Mouse (Mus musculus) thymus, adult 18-20 months (tissue): ENCODE data around the gene Col5a3.

Source experiments
- DNase-seq, 2 experiments: peaks; one replicate each; pipeline ENCODE4 v3.0.0; 2022; ENCODE audit warnings: mixed read lengths in 2 of 2

Col5a3 gene

GRCm38 (mm10) chr9:20804266-20805158, 10.4 kb downstream of the Col5a3 start:
- peak in 1 of 2 experiments; percentile 13 for DNase-seq

GRCm38 (mm10) chr9:20794108-20794806, 20.6 kb downstream of the Col5a3 start:
- DNase-seq: no peak

GRCm38 (mm10) chr9:20790345-20790744, 24.5 kb downstream of the Col5a3 start:
- DNase-seq: no peak

- no peak for DNase-seq
Measured at GRCm38 (mm10) chr9:20789651-20790050, 25.2 kb downstream of the Col5a3 start.

GRCm38 (mm10) chr9:20787992-20788391, 26.9 kb downstream of the Col5a3 start:
- no peak for DNase-seq

GRCm38 (mm10) chr9:20785055-20785454, 29.8 kb downstream of the Col5a3 start:
- no peak for DNase-seq

- no peak for DNase-seq
Measured at GRCm38 (mm10) chr9:20781286-20781685, 33.6 kb downstream of the Col5a3 start.

- no peak for DNase-seq
Measured at GRCm38 (mm10) chr9:20765274-20765673, 49.6 kb downstream of the Col5a3 start.

- DNase-seq: no peak
Measured at GRCm38 (mm10) chr9:20763099-20763498, 51.8 kb downstream of the Col5a3 start.

GRCm38 (mm10) chr9:20762197-20762961, 52.5 kb downstream of the Col5a3 start:
- no peak for DNase-seq

- no peak for DNase-seq
Measured at GRCm38 (mm10) chr9:20761388-20761787, 53.5 kb downstream of the Col5a3 start.

- no peak for DNase-seq
Measured at GRCm38 (mm10) chr9:20760813-20761212, 54.1 kb downstream of the Col5a3 start.

- DNase-seq: no peak
Measured at GRCm38 (mm10) chr9:20758896-20759295, 56.0 kb downstream of the Col5a3 start.

- DNase-seq: no peak
Measured at GRCm38 (mm10) chr9:20758243-20758642, 56.6 kb downstream of the Col5a3 start.

- peak in 1 of 2 experiments; percentile 27 for DNase-seq
Measured at GRCm38 (mm10) chr9:20757087-20757955, 57.5 kb downstream of the Col5a3 start.

- no peak for DNase-seq
Measured at GRCm38 (mm10) chr9:20756081-20756700, 58.7 kb downstream of the Col5a3 start.

- DNase-seq: no peak
Measured at GRCm38 (mm10) chr9:20754335-20754734, 60.5 kb downstream of the Col5a3 start.

GRCm38 (mm10) chr9:20751477-20752029, 63.3 kb downstream of the Col5a3 start:
- DNase-seq: no peak

- DNase-seq: no peak
Measured at GRCm38 (mm10) chr9:20749213-20749612, 65.7 kb downstream of the Col5a3 start.

- DNase-seq: no peak
Measured at GRCm38 (mm10) chr9:20748540-20748939, 66.3 kb downstream of the Col5a3 start.

- no peak for DNase-seq
Measured at GRCm38 (mm10) chr9:20747682-20748081, 67.2 kb downstream of the Col5a3 start.
